Mouse (Mus musculus): ENCODE measurements around the gene Ahcyl2. TPM values are rescaled to one million over a fixed set of nuclear protein-coding genes. Genes with fewer than 3 reads are reported as not detected.

The Ahcyl2 gene
- polyA plus RNA-seq, 1 experiment from 2014 or later = 28.9 TPM

DNA sequence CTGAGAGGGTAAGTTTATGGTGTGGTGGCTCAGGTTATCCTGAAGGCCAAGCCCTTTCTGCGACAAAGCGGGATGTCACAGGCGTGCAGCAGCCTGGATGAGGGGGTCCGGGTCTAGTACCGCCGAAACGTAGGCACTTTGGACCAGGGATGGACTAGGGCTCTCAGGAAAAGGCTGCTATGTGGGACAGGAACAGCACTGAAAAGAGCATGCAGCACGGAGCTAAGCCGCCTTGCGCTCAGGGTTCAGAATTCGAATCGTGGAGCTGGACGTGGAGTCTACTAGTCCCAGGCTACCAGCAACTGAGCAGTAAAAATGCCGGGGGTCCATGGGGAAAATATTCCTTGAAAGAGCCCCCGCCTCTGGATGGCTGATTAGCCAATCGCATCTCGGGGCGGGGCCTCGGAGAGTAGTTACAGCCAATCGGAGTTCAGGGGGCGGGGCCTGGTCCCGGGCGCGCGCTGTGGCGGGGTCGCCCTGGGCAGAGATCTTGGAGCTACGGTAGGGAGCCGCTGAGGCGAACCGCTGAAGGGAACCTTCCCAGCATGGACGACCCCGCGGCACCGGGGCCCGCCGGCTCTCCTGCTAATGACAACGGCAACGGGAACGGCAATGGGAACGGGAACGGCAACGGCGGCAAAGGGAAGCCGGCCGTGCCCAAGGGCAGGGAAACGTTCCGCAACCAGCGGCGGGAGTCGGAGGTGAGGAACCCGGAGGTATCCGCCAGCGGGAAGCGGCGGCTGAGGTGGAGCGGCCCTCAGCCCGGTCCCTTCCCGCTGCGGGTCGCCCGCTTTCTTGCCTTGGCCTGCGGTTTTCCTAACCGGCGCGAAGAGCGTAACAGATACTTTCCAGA lies 148.9 kb downstream of the Ahcyl2 start, which contains the start of gene Strip2:
Gene Strip2, plus strand, starts transcription at position 483 of the 853 bp plus-strand sequence.
- Histone ChIP-seq H3K4me3 (ENCODE audit: low read depth, low read length) (peak within 1 kb of the TSS; percentile 58), H3K4me1 (ENCODE audit: control insufficient read depth, insufficient read depth, low read length) (no peaks in the 10 kb centered on the region), H3K4me2 (ENCODE audit: low read depth, low read length) (peak within 1 kb of the TSS; percentile 75), H3K9ac (replicated peaks; ENCODE audit: low read depth, low read length) (peak within 1 kb of the TSS; percentile 62), H3K27ac (ENCODE audit: low read depth, low read length) (no peak within 1 kb of the TSS), H3K36me3 (ENCODE audit: control insufficient read depth, insufficient read depth, low read length) (no peaks in the 10 kb centered on the region), H3K9me3 (ENCODE audit: control insufficient read depth, low read length) (no peaks in the 10 kb centered on the region), H3K27me3 (ENCODE audit: control insufficient read depth, insufficient read depth, low read length) (peaks cover 3% of the 10 kb centered on the region; the same call in 1 of the 2 replicates)
- WGBS = under 1% methylated on average over 66 of the region's 67 CpGs
- ATAC-seq (ENCODE audit: low read depth) = peak; percentile 99

DNA sequence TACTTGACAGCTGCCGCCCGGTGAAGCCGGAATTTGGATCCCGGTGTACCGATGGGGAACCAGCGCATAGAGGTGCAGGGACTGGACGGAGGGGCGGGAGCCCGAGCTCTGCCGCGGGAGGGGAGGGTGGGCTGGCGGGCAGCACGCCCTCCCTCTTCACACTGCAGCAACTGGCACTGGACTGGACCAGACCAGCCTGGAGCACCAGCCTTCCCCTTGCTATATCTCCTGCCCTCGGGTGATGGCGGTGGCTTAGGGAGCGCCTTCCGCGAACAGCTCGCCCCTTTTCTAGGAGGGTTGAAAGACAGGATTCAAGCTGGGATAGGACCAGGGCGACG lies 149.5 kb downstream of the Ahcyl2 start:
- peaks cover 3% of the 10 kb centered on the region; the same call in 1 of the 2 replicates for H3K27me3 ChIP-seq (ENCODE audit: control insufficient read depth, insufficient read depth, low read length)
- H3K4me2 ChIP-seq (ENCODE audit: low read depth, low read length) = peak overlapping the region; percentile 75
- no peaks in the 10 kb centered on the region for H3K4me1 ChIP-seq (ENCODE audit: control insufficient read depth, insufficient read depth, low read length)
- WGBS = 0% methylated on average over 20 of the region's 21 CpGs
- H3K4me3 ChIP-seq (ENCODE audit: low read depth, low read length) = peak overlapping the region; percentile 58
- H3K36me3 ChIP-seq (ENCODE audit: control insufficient read depth, insufficient read depth, low read length) = no peaks in the 10 kb centered on the region
- no peak overlapping the region for H3K27ac ChIP-seq (ENCODE audit: low read depth, low read length)
- H3K9ac ChIP-seq (replicated peaks; ENCODE audit: low read depth, low read length) = peak overlapping the region; percentile 62
- ATAC-seq (ENCODE audit: low read depth) = peak; percentile 83
- H3K9me3 ChIP-seq (ENCODE audit: control insufficient read depth, low read length) = no peaks in the 10 kb centered on the region

GRCm38 (mm10) chr6:29917947-29918346 lies 150.1 kb downstream of the Ahcyl2 start:
- no peak for ATAC-seq (ENCODE audit: low read depth)
- WGBS = 44% methylated on average over 4 of the region's 4 CpGs
- no peak overlapping the region for H3K9ac ChIP-seq (replicated peaks; ENCODE audit: low read depth, low read length)
- no peak overlapping the region for H3K27ac ChIP-seq (ENCODE audit: low read depth, low read length)
- no peak overlapping the region; the same call in 1 of the 2 replicates for H3K4me2 ChIP-seq (ENCODE audit: low read depth, low read length)
- H3K9me3 ChIP-seq (ENCODE audit: control insufficient read depth, low read length) = no peaks in the 10 kb centered on the region
- H3K4me1 ChIP-seq (ENCODE audit: control insufficient read depth, insufficient read depth, low read length) = no peaks in the 10 kb centered on the region
- H3K27me3 ChIP-seq (ENCODE audit: control insufficient read depth, insufficient read depth, low read length) = peaks cover 3% of the 10 kb centered on the region; the same call in 1 of the 2 replicates
- peak overlapping the region; percentile 58; the same call in 1 of the 2 replicates for H3K4me3 ChIP-seq (ENCODE audit: low read depth, low read length)
- no peaks in the 10 kb centered on the region for H3K36me3 ChIP-seq (ENCODE audit: control insufficient read depth, insufficient read depth, low read length)

DNA sequence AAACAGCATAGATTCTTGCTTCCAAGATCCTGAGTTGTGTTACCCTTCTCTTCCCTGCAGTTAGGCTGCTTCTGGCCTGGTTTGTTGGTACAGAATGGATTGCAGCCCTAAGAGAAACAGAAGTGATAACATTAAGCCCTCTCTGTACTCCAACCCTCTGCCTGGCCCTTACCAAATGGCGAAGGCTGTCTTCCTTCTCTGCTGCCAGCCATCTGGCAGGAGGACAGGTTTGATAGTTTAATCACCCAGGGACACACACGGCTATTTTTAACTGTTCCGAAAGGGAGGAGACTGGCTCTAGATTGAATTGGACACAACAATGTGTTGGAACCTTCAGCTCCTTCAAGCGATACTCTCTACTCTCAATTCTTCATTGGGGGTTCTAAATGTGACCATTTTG lies 155.7 kb downstream of the Ahcyl2 start:
- Histone ChIP-seq H3K27ac (ENCODE audit: low read depth, low read length) (no peak overlapping the region), H3K4me2 (ENCODE audit: low read depth, low read length) (no peak overlapping the region), H3K4me3 (ENCODE audit: low read depth, low read length) (no peak overlapping the region), H3K9ac (replicated peaks; ENCODE audit: low read depth, low read length) (no peak overlapping the region), H3K27me3 (ENCODE audit: control insufficient read depth, insufficient read depth, low read length) (peaks cover 2% of the 10 kb centered on the region; the same call in 1 of the 2 replicates), H3K9me3 (ENCODE audit: control insufficient read depth, low read length) (no peaks in the 10 kb centered on the region), H3K4me1 (ENCODE audit: control insufficient read depth, insufficient read depth, low read length) (no peaks in the 10 kb centered on the region), H3K36me3 (ENCODE audit: control insufficient read depth, insufficient read depth, low read length) (no peaks in the 10 kb centered on the region)
- 79% methylated on average over 4 of the region's 4 CpGs for WGBS
- ATAC-seq (ENCODE audit: low read depth) = no peak

DNA sequence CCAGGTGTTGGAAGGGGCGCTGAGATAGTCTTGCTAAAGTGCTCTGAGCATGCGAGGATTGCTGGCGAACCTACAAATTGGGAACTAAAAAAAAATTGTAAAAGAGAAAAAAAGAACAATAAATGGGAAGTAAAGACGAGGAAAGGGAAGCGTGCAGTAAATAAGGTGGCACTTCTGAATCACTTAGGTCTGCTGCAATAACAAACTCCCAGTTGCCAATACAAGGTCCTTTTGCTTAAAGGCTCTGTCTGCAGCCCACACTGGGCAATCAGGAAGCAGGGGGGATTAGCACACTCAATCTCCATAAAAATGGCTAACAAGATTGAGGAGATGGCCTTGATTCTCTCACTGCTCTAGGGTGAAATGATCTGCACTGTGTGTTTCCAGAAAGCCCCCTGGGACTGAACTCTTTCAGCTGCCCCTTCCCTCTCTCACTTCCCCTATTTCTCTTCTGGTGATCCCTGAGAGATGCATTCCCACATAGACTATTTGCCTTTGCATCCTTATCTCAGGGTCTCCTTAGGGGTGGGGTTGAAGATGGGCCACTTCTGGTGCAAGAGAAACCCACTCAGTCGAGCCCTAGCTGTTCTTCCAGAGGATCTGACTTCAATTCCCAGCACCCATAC lies 157.9 kb downstream of the Ahcyl2 start:
- Histone ChIP-seq H3K27ac (ENCODE audit: low read depth, low read length) (no peak overlapping the region), H3K9ac (replicated peaks; ENCODE audit: low read depth, low read length) (no peak overlapping the region), H3K4me2 (ENCODE audit: low read depth, low read length) (no peak overlapping the region), H3K9me3 (ENCODE audit: control insufficient read depth, low read length) (no peaks in the 10 kb centered on the region), H3K27me3 (ENCODE audit: control insufficient read depth, insufficient read depth, low read length) (no peaks in the 10 kb centered on the region), H3K36me3 (ENCODE audit: control insufficient read depth, insufficient read depth, low read length) (no peaks in the 10 kb centered on the region), H3K4me3 (ENCODE audit: low read depth, low read length) (no peak overlapping the region), H3K4me1 (ENCODE audit: control insufficient read depth, insufficient read depth, low read length) (no peaks in the 10 kb centered on the region)
- WGBS = 53% methylated on average over 6 of the region's 6 CpGs
- no peak for ATAC-seq (ENCODE audit: low read depth)

GRCm38 (mm10) chr6:29930087-29930486 lies 162.3 kb downstream of the Ahcyl2 start:
- Histone ChIP-seq H3K27me3 (ENCODE audit: control insufficient read depth, insufficient read depth, low read length) (no peaks in the 10 kb centered on the region), H3K4me1 (ENCODE audit: control insufficient read depth, insufficient read depth, low read length) (no peaks in the 10 kb centered on the region), H3K9me3 (ENCODE audit: control insufficient read depth, low read length) (no peaks in the 10 kb centered on the region), H3K4me3 (ENCODE audit: low read depth, low read length) (no peak overlapping the region), H3K4me2 (ENCODE audit: low read depth, low read length) (no peak overlapping the region), H3K9ac (replicated peaks; ENCODE audit: low read depth, low read length) (no peak overlapping the region), H3K36me3 (ENCODE audit: control insufficient read depth, insufficient read depth, low read length) (no peaks in the 10 kb centered on the region), H3K27ac (ENCODE audit: low read depth, low read length) (no peak overlapping the region)
- no peak for ATAC-seq (ENCODE audit: low read depth)

- ATAC-seq (ENCODE audit: low read depth) = no peak
- Histone ChIP-seq H3K36me3 (ENCODE audit: control insufficient read depth, insufficient read depth, low read length) (no peaks in the 10 kb centered on the region), H3K27ac (ENCODE audit: low read depth, low read length) (no peak overlapping the region), H3K4me3 (ENCODE audit: low read depth, low read length) (no peak overlapping the region), H3K4me2 (ENCODE audit: low read depth, low read length) (no peak overlapping the region), H3K4me1 (ENCODE audit: control insufficient read depth, insufficient read depth, low read length) (no peaks in the 10 kb centered on the region), H3K9ac (replicated peaks; ENCODE audit: low read depth, low read length) (no peak overlapping the region), H3K9me3 (ENCODE audit: control insufficient read depth, low read length) (no peaks in the 10 kb centered on the region), H3K27me3 (ENCODE audit: control insufficient read depth, insufficient read depth, low read length) (no peaks in the 10 kb centered on the region)
- WGBS = 90% methylated on average over 6 of the region's 6 CpGs
Measured at GRCm38 (mm10) chr6:29930665-29931064, 162.9 kb downstream of the Ahcyl2 start.

- Histone ChIP-seq H3K4me3 (ENCODE audit: low read depth, low read length) (no peak overlapping the region), H3K36me3 (ENCODE audit: control insufficient read depth, insufficient read depth, low read length) (no peaks in the 10 kb centered on the region), H3K4me2 (ENCODE audit: low read depth, low read length) (no peak overlapping the region), H3K4me1 (ENCODE audit: control insufficient read depth, insufficient read depth, low read length) (no peaks in the 10 kb centered on the region), H3K9me3 (ENCODE audit: control insufficient read depth, low read length) (no peaks in the 10 kb centered on the region), H3K9ac (replicated peaks; ENCODE audit: low read depth, low read length) (no peak overlapping the region), H3K27ac (ENCODE audit: low read depth, low read length) (no peak overlapping the region), H3K27me3 (ENCODE audit: control insufficient read depth, insufficient read depth, low read length) (no peaks in the 10 kb centered on the region)
- WGBS = 85% methylated on average over 4 of the region's 4 CpGs
- ATAC-seq (ENCODE audit: low read depth) = no peak
Measured at GRCm38 (mm10) chr6:29931181-29931580, 163.4 kb downstream of the Ahcyl2 start.

DNA sequence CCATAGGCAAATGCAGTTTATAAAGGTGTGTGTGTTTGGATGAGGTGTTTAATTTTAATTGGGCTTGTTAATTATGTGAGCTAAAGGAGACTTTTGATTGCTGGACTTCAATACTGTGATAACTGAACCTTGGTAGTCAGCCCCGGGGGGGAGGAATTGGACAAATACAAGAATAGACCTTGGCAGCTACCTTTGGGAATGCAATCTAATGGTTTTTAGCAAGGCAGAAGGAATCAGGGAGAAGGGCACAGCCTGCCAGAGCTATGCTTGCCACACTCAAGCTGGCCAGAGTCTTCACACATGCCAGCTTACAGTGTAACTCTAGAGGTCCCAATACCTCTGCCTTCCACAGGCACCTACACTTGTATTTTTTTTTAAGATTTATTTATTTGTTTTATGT lies 167.9 kb downstream of the Ahcyl2 start:
- Histone ChIP-seq H3K4me3 (ENCODE audit: low read depth, low read length) (no peak overlapping the region), H3K9ac (replicated peaks; ENCODE audit: low read depth, low read length) (no peak overlapping the region), H3K4me1 (ENCODE audit: control insufficient read depth, insufficient read depth, low read length) (no peaks in the 10 kb centered on the region), H3K4me2 (ENCODE audit: low read depth, low read length) (no peak overlapping the region), H3K27ac (ENCODE audit: low read depth, low read length) (no peak overlapping the region), H3K27me3 (ENCODE audit: control insufficient read depth, insufficient read depth, low read length) (no peaks in the 10 kb centered on the region), H3K36me3 (ENCODE audit: control insufficient read depth, insufficient read depth, low read length) (no peaks in the 10 kb centered on the region), H3K9me3 (ENCODE audit: control insufficient read depth, low read length) (no peaks in the 10 kb centered on the region)
- ATAC-seq (ENCODE audit: low read depth) = no peak
- 90% methylated on average over 1 of the region's 1 CpGs for WGBS

All from neural tube, embryonic 14.5 days (tissue).